Comparison of ENCODE assay signal across 9 mouse cellular contexts in genomic region chr1:64066320-64067254, GRCm38 (mm10). TPM values are rescaled to one million over a fixed set of nuclear protein-coding genes. Genes with fewer than 3 reads are reported as not detected.
DNase-seq lines count a peak whose midpoint lies in the region; ATAC-seq lines count a peak whose summit lies in the region.
"Had no signal": no experiment of that assay in that cellular context is flagged by ENCODE, and none has a peak within 500 bp of the region (broad histone marks: within the 10 kb centered on the region; RNA-seq: fewer than 3 reads in every experiment).

No protein-coding gene starts in this region.

- H3K36me3 ChIP-seq in forebrain, embryonic 10.5 days (replicated peaks): no peaks in the 10 kb centered on the region
- H3K36me3 ChIP-seq in midbrain, embryonic 16.5 days (ENCODE audit: control insufficient read depth, insufficient read depth, low read length): no peaks in the 10 kb centered on the region

- peak overlapping the region; percentile 34 for H3K4me2 ChIP-seq in midbrain, embryonic 16.5 days (ENCODE audit: low read length)
- H3K4me2 ChIP-seq: lung, embryonic 14.5 days had no signal

- no peaks in the 10 kb centered on the region for H3K9me3 ChIP-seq in forebrain, embryonic 10.5 days
- no peaks in the 10 kb centered on the region for H3K9me3 ChIP-seq in midbrain, embryonic 16.5 days (replicated peaks; ENCODE audit: control insufficient read depth, low read length, poor library complexity, severe bottlenecking)

- H3K27ac ChIP-seq in forebrain, embryonic 10.5 days: peak overlapping the region; percentile 79
- H3K27ac ChIP-seq in midbrain, embryonic 16.5 days (ENCODE audit: low read length): peak overlapping the region; percentile 83

- DNase-seq in R1 (ENCODE audit: low read depth, low spot score): peak; percentile 34
- peak; percentile 76 for DNase-seq in forebrain, embryonic 10.5 days (ENCODE audit: extremely low spot score, low spot score)
- DNase-seq in layer of hippocampus, adult 18-20 months (ENCODE audit: low spot score in 2 of 2): peak; percentile 60 to 68
- DNase-seq in adrenal gland, adult 18-20 months (ENCODE audit: low spot score in 2 of 2): no peak
- no peak for DNase-seq in heart, adult 9 months (ENCODE audit: low spot score in 2 of 2)
- DNase-seq in B cell, adult 2 months: no peak
- no peak for DNase-seq in T-cell, adult 2 months (ENCODE audit: low spot score)
- DNase-seq: lung, embryonic 14.5 days had no signal

- no peak overlapping the region for H3K4me3 ChIP-seq in forebrain, embryonic 10.5 days
- H3K4me3 ChIP-seq in midbrain, embryonic 16.5 days (ENCODE audit: low read depth, low read length): no peak overlapping the region

- H3K9ac ChIP-seq in midbrain, embryonic 16.5 days (ENCODE audit: low read depth, low read length): 0 out of 2 replicates have a peak overlapping the region, but pooled peaks have one; percentile 31
- H3K9ac ChIP-seq: lung, embryonic 14.5 days had no signal

- peak; percentile 93 for ATAC-seq in midbrain, embryonic 16.5 days

- WGBS in forebrain, embryonic 10.5 days: 21% methylated on average over 10 of the region's 10 CpGs
- 5% methylated on average over 10 of the region's 10 CpGs for WGBS in midbrain, embryonic 16.5 days

- H3K27me3 ChIP-seq in forebrain, embryonic 10.5 days (ENCODE audit: poor library complexity, severe bottlenecking): no peaks in the 10 kb centered on the region
- H3K27me3 ChIP-seq in midbrain, embryonic 16.5 days (ENCODE audit: control insufficient read depth, insufficient read depth, low read depth, low read length): no peaks in the 10 kb centered on the region

- peaks cover 52% of the 10 kb centered on the region for H3K4me1 ChIP-seq in forebrain, embryonic 10.5 days
- H3K4me1 ChIP-seq in midbrain, embryonic 16.5 days (ENCODE audit: control insufficient read depth, insufficient read depth, low read length): peaks cover 81% of the 10 kb centered on the region

RNA-seq across cellular contexts. Expression of gene Klf7, which starts 55.5 kb away (rescaled TPM):
- 10.0 and 13.8 TPM in 2 replicates for polyA plus RNA-seq in forebrain, embryonic 10.5 days (2016; fragmentation: Nextera tagmentation; extraction: Ambion mirVana)
- 10 to 100 TPM; 23.6 to 25.4 TPM for total RNA-seq in layer of hippocampus, adult 18-20 months (2021)
- polyA plus RNA-seq in midbrain, embryonic 16.5 days (2015; fragmentation: Nextera tagmentation; extraction: Ambion mirVana): 130 and 135 TPM in 2 replicates
- total RNA-seq in adrenal gland, adult 18-20 months (2021): 10 to 100 TPM; 15.3 to 19.1 TPM

Comparison
In these comparisons a context has a peak if more than half of its experiments do, and no peak if none do; other contexts are left out.
1. DNase-seq: peak in R1 (single experiment), forebrain, embryonic 10.5 days (single experiment) and layer of hippocampus, adult 18-20 months (2 of 2); none in adrenal gland, adult 18-20 months (0 of 2), heart, adult 9 months (0 of 2), B cell, adult 2 months (0 of 2) and T-cell, adult 2 months (single experiment).